Mouse (Mus musculus): ENCODE data around the gene Phxr2. TPM values are rescaled to one million over a fixed set of nuclear protein-coding genes. Genes with fewer than 3 reads are reported as not detected.

Phxr2 gene
- polyA plus RNA-seq, 1 experiment from 2014 or later, result not detected

DNA sequence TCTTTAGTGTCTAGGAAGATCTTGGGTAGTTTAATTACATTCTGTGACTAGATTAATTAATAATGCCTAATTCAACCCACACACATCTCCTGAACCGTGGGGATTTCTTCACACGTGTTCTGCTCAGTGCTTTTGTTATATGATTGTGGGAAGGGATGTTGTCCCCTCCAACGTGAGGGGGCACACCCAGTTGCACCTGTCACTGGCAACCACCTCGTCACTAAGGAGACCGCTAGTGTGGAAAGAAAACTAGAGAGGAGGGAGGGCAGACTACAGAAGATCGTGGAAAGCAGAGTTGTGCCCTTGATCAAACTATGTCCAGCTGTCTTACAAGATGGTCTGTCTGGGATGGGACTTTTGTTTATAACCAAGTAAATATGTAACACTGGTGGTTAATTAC is 40.1 kb downstream of the Phxr2 start:
- H3K4me1 ChIP-seq (ENCODE audit: control insufficient read depth, insufficient read depth, low read length), result 0 out of 2 replicates have a peak, but pooled peaks cover 3% of the 10 kb centered on the region
- 72% methylated on average over 6 of the region's 6 CpGs for WGBS

DNA sequence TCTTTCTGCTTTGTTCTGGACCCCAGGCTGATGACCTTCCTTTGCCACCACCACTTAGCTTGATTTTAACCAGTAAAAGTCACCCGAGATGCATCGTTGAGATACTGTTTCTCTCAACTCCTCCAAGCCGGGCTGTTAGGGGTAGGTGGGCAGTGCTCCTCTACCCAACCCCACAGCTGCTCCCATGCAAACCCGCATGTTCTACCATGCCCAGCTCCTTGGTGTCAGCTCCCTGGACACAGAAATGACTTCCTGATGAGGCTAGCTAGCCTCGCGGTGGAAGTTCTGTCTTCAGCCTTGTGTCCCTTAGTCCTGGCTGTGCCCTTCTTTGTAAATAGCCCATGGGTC is 40.9 kb downstream of the Phxr2 start:
- Histone ChIP-seq H3K27ac (ENCODE audit: low read length) (no peak overlapping the region), H3K4me2 (ENCODE audit: low read length) (peak overlapping the region; percentile 36; the same call in 1 of the 2 replicates), H3K27me3 (ENCODE audit: control insufficient read depth, insufficient read depth, low read depth, low read length) (no peaks in the 10 kb centered on the region; the same call in 1 of the 2 replicates), H3K9me3 (replicated peaks; ENCODE audit: control insufficient read depth, low read length, poor library complexity, severe bottlenecking) (no peaks in the 10 kb centered on the region), H3K4me1 (ENCODE audit: control insufficient read depth, insufficient read depth, low read length) (0 out of 2 replicates have a peak, but pooled peaks cover 3% of the 10 kb centered on the region), H3K9ac (ENCODE audit: low read depth, low read length) (no peak overlapping the region), H3K4me3 (ENCODE audit: low read depth, low read length) (no peak overlapping the region), H3K36me3 (ENCODE audit: control insufficient read depth, insufficient read depth, low read length) (no peaks in the 10 kb centered on the region)
- ATAC-seq, result peak; percentile 49; the same call in 1 of the 2 replicates
- WGBS, result 69% methylated on average over 6 of the region's 6 CpGs

More for the DNA sequence above, 40.1 kb downstream of the Phxr2 start:
- Histone ChIP-seq H3K27me3 (ENCODE audit: control insufficient read depth, insufficient read depth, low read depth, low read length) (no peaks in the 10 kb centered on the region; the same call in 1 of the 2 replicates), H3K36me3 (ENCODE audit: control insufficient read depth, insufficient read depth, low read length) (no peaks in the 10 kb centered on the region), H3K9me3 (replicated peaks; ENCODE audit: control insufficient read depth, low read length, poor library complexity, severe bottlenecking) (no peaks in the 10 kb centered on the region), H3K4me2 (ENCODE audit: low read length) (no peak overlapping the region), H3K9ac (ENCODE audit: low read depth, low read length) (no peak overlapping the region), H3K27ac (ENCODE audit: low read length) (no peak overlapping the region), H3K4me3 (ENCODE audit: low read depth, low read length) (no peak overlapping the region)
- no peak for ATAC-seq

DNA sequence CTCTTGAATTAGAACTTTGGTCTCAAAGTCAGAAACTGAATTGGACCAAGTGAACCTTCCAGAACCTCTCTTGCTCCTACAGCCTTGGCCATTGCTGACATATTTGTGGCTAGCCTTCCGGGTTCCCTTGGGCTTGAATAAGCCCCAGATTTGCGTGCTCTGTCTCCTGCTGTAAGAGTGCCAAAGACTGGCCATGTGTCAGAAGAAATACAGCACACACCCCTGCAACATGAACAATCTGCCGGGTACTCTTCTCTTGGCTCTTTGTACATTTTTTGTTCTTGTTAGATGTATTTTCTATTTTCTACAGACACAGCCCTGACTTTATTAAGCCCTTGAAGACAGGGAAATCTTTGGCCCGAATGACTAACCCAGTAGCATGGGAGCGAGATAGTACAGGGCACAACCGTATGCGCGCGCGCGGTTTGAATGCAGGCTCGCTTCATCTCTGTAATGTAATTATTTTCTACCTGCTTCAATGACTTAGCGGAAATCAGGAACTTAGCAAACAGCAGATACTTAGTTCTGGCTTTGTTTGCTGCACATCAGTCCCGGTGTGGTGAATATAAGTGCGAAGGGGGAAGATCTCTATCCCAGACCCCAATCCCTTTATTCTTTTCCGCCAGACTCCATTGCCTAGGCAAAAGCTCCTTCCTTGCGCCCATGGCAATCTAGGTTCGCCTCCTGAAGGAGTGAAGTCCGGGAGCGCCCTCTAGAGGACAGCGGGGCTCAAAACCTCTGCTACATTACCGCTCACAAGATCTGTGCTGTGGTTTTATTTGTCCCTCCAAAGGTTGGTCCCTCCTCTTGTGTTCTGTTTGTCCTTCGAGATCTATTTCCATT is 41.5 kb downstream of the Phxr2 start:
- WGBS, result 48% methylated on average over 23 of the region's 23 CpGs
- ATAC-seq, result peak; percentile 89
- Histone ChIP-seq H3K9me3 (replicated peaks; ENCODE audit: control insufficient read depth, low read length, poor library complexity, severe bottlenecking) (no peaks in the 10 kb centered on the region), H3K36me3 (ENCODE audit: control insufficient read depth, insufficient read depth, low read length) (no peaks in the 10 kb centered on the region), H3K27me3 (ENCODE audit: control insufficient read depth, insufficient read depth, low read depth, low read length) (no peaks in the 10 kb centered on the region; the same call in 1 of the 2 replicates), H3K4me3 (ENCODE audit: low read depth, low read length) (no peak overlapping the region), H3K27ac (ENCODE audit: low read length) (no peak overlapping the region), H3K4me1 (ENCODE audit: control insufficient read depth, insufficient read depth, low read length) (0 out of 2 replicates have a peak, but pooled peaks cover 3% of the 10 kb centered on the region), H3K4me2 (ENCODE audit: low read length) (peak overlapping the region; percentile 36), H3K9ac (ENCODE audit: low read depth, low read length) (no peak overlapping the region)

DNA sequence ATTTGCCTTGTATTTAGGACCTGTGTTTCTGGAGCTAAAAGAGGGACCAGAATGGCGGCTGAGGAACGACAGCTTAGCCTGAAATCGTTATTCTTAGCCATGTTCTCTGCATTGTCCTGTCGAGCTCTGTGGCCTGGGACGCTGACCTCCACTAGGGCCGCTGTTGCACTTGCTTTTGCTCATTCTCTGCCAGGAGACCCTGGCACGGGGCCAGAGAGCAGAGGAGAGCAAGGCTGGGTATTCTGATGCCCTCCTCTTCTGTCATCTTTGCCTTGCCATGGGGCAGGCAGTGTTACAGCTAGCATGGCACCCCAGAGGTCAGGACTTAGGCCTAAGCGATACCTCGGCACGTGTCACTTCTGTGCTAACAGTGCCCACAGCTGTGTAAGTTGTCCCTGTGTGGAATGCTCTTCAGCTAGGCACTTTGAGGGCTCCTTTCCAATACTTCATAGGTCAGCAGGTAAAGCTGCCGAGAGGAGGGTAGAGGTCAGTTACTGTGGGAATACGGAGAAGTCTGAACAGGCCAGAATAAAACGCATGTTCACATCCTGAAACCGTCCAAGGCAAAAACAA is 42.6 kb downstream of the Phxr2 start:
- no peak overlapping the region for H3K4me3 ChIP-seq (ENCODE audit: low read depth, low read length)
- no peak overlapping the region for H3K9ac ChIP-seq (ENCODE audit: low read depth, low read length)
- no peaks in the 10 kb centered on the region for H3K36me3 ChIP-seq (ENCODE audit: control insufficient read depth, insufficient read depth, low read length)
- no peak overlapping the region for H3K4me2 ChIP-seq (ENCODE audit: low read length)
- H3K9me3 ChIP-seq (replicated peaks; ENCODE audit: control insufficient read depth, low read length, poor library complexity, severe bottlenecking), result no peaks in the 10 kb centered on the region
- H3K4me1 ChIP-seq (ENCODE audit: control insufficient read depth, insufficient read depth, low read length), result 0 out of 2 replicates have a peak, but pooled peaks cover 3% of the 10 kb centered on the region
- H3K27me3 ChIP-seq (ENCODE audit: control insufficient read depth, insufficient read depth, low read depth, low read length), result no peaks in the 10 kb centered on the region; the same call in 1 of the 2 replicates
- no peak; the same call in 1 of the 2 replicates for ATAC-seq
- H3K27ac ChIP-seq (ENCODE audit: low read length), result no peak overlapping the region
- whole genome bisulfite sequencing, result 82% methylated on average over 14 of the region's 14 CpGs

DNA sequence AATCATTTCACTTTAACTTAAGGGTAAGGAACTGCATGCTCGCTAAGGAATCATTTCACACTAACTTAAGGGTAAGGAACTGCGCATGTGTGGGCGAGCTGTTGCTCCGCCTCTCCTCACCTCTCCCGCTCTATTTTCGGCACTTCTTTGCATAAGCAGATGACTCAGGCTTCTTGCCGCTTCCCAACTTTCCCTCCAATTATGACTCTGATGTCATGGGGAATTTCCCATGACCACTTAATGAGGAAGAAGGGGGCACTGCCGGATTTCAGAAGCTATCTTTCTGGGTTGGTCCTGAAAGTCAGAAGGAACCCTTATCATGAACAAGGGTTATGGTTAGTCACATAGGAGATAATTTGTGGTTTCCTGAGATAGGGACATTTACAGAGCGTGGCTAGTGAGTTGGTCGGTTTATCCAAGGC is 44.5 kb downstream of the Phxr2 start:
- 92% methylated on average over 10 of the region's 10 CpGs for WGBS

DNA sequence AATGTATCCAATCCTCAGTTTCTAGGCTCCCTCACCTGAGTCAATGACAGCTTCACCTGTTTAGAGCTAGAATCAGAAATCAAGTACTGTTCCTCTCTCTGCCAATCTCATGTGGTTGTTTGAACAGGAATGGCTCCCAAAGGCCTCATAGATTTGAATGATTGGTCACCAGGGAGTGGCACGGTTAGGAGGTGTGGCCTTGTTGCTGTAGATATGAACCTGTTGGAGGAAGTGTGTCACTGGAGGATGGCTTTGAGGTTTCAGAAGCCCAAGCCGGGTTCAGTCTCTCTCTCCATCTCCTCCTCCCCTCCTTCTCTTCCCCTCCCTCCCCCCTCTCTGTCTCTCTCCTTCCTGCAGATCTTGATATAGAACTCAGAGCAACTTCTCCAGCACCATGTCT is 47.5 kb downstream of the Phxr2 start:
- Histone ChIP-seq H3K36me3 (ENCODE audit: control insufficient read depth, insufficient read depth, low read length) (no peaks in the 10 kb centered on the region), H3K9me3 (replicated peaks; ENCODE audit: control insufficient read depth, low read length, poor library complexity, severe bottlenecking) (no peaks in the 10 kb centered on the region), H3K4me2 (ENCODE audit: low read length) (no peak overlapping the region), H3K4me3 (ENCODE audit: low read depth, low read length) (no peak overlapping the region), H3K4me1 (ENCODE audit: control insufficient read depth, insufficient read depth, low read length) (no peaks in the 10 kb centered on the region), H3K27me3 (ENCODE audit: control insufficient read depth, insufficient read depth, low read depth, low read length) (no peaks in the 10 kb centered on the region), H3K27ac (ENCODE audit: low read length) (no peak overlapping the region), H3K9ac (ENCODE audit: low read depth, low read length) (no peak overlapping the region)
- 90% methylated on average over 2 of the region's 2 CpGs for WGBS
- ATAC-seq, result no peak

More for the DNA sequence above, 44.5 kb downstream of the Phxr2 start:
- no peaks in the 10 kb centered on the region; the same call in 1 of the 2 replicates for H3K27me3 ChIP-seq (ENCODE audit: control insufficient read depth, insufficient read depth, low read depth, low read length)
- H3K9me3 ChIP-seq (replicated peaks; ENCODE audit: control insufficient read depth, low read length, poor library complexity, severe bottlenecking), result no peaks in the 10 kb centered on the region
- H3K9ac ChIP-seq (ENCODE audit: low read depth, low read length), result no peak overlapping the region
- no peak overlapping the region for H3K4me3 ChIP-seq (ENCODE audit: low read depth, low read length)
- 0 out of 2 replicates have a peak, but pooled peaks cover 3% of the 10 kb centered on the region for H3K4me1 ChIP-seq (ENCODE audit: control insufficient read depth, insufficient read depth, low read length)
- H3K36me3 ChIP-seq (ENCODE audit: control insufficient read depth, insufficient read depth, low read length), result no peaks in the 10 kb centered on the region
- no peak for ATAC-seq
- H3K27ac ChIP-seq (ENCODE audit: low read length), result no peak overlapping the region
- no peak overlapping the region for H3K4me2 ChIP-seq (ENCODE audit: low read length)

DNA sequence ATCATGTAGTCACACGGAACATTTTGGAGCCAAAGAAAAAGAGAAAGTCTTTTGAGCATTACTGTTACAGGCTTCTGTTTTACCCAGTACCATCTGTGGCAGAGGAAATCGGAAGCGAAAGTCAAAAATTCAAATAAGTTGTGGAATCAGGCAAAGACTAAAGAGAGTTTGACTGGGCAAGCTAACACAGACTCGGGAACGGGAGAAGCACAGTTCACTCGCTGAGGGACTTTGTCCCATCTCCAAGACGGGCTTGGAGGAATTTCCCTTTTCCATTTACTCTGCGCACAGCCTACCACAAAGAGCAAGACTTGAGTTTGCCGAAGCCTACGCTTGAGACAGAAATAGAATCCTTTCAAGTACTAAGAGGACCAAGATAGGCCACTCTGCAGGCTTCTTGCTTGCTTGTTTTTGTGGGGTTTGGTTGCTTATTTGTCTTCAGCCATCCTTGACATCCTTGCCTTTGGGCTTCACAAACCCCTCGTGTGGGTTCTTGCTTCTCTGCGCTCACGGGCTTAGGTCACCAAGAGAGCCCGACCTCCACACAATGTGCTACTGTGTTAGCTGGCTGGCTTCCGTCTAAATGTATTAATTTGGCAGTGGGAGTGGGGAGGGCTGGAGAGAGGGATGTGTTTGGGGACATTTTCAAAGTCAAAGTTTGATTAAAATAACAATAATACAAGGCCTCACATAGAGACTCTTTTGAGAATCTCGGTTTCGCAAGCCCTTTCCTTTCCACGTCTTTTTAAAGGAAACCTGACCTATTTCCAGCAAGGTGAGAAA is 49.8 kb downstream of the Phxr2 start:
- H3K9me3 ChIP-seq (replicated peaks; ENCODE audit: control insufficient read depth, low read length, poor library complexity, severe bottlenecking), result no peaks in the 10 kb centered on the region
- WGBS, result 80% methylated on average over 18 of the region's 18 CpGs
- no peaks in the 10 kb centered on the region for H3K36me3 ChIP-seq (ENCODE audit: control insufficient read depth, insufficient read depth, low read length)
- no peak overlapping the region for H3K9ac ChIP-seq (ENCODE audit: low read depth, low read length)
- no peak for ATAC-seq
- no peaks in the 10 kb centered on the region for H3K4me1 ChIP-seq (ENCODE audit: control insufficient read depth, insufficient read depth, low read length)
- no peak overlapping the region for H3K4me2 ChIP-seq (ENCODE audit: low read length)
- H3K4me3 ChIP-seq (ENCODE audit: low read depth, low read length), result no peak overlapping the region
- H3K27ac ChIP-seq (ENCODE audit: low read length), result no peak overlapping the region
- no peaks in the 10 kb centered on the region for H3K27me3 ChIP-seq (ENCODE audit: control insufficient read depth, insufficient read depth, low read depth, low read length)

Data from midbrain, embryonic 16.5 days (tissue).